Mouse (Mus musculus): ENCODE results near the gene Pkp1. TPM values are rescaled to one million over a fixed set of nuclear protein-coding genes. Genes with fewer than 3 reads are reported as not detected.

The Pkp1 gene
- polyA plus RNA-seq, 1 experiment from 2014 or later = 1.1 TPM

DNA sequence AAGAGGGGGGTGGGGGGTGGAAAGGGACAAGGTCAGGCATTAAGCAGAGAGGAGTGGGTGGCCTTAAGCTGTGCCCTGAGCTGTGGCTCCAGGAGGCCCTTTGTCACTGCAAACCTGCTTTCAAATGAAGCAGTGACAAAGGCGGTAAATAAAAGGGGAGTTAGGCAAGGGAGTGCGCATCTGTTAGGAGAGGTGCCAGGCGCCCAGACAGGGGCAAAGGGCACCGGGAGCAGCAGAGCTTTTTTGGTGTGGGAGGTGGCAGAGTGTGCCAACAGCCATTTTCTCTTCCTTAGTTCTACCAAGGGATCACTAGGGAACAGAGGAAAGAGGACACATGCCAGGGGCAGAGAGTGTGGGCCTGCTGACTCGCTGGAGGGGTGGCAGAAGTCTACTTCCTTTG lies 1.8 kb downstream of the Pkp1 start:
- Histone ChIP-seq H3K4me3 (ENCODE audit: low read length) (no peak overlapping the region), H3K27me3 (ENCODE audit: control insufficient read depth, insufficient read depth, low read length) (peaks cover 77% of the 10 kb centered on the region), H3K9me3 (replicated peaks; ENCODE audit: control insufficient read depth, low read length) (no peaks in the 10 kb centered on the region), H3K4me1 (ENCODE audit: control insufficient read depth, insufficient read depth, low read length) (no peaks in the 10 kb centered on the region), H3K27ac (ENCODE audit: low read length) (no peak overlapping the region), H3K9ac (ENCODE audit: low read length) (no peak overlapping the region), H3K4me2 (ENCODE audit: low read depth, low read length) (no peak overlapping the region), H3K36me3 (ENCODE audit: control insufficient read depth, insufficient read depth) (no peaks in the 10 kb centered on the region)
- no peak for ATAC-seq (replicated peaks; ENCODE audit: extremely low read depth, insufficient read depth, low FRiP score)
- WGBS = 19% methylated on average over 5 of the region's 5 CpGs

DNA sequence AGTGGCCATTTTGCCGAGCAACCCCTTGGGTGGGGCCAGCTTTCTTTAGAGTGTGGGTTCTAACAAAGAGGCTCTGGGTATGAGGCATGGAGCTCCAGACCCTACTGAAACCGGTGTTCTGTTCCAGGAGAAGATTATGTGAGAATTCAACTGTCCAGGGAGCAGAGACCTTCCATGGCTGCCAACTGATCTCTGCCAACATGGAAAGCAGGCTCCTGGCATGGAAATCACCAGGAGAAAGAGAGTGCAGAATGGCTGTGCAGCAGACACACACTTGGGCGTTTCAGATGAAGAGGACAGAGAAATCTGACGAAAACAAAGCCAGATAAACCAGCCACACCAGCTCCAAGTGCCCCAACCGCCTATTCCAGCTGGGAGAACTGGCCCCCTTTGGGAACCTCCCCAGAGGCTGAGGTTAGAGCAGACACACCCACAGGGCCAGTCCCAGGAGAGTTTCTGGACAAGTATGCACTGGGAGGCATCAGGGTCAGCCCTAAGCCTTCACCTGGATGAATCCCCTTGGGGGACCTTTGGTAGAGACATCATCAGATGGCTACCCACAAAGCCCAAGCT lies 2.4 kb downstream of the Pkp1 start:
- H3K9ac ChIP-seq (ENCODE audit: low read length) = no peak overlapping the region
- no peak overlapping the region for H3K4me3 ChIP-seq (ENCODE audit: low read length)
- no peak for ATAC-seq (replicated peaks; ENCODE audit: extremely low read depth, insufficient read depth, low FRiP score)
- H3K4me2 ChIP-seq (ENCODE audit: low read depth, low read length) = no peak overlapping the region
- no peaks in the 10 kb centered on the region for H3K36me3 ChIP-seq (ENCODE audit: control insufficient read depth, insufficient read depth)
- no peaks in the 10 kb centered on the region for H3K9me3 ChIP-seq (replicated peaks; ENCODE audit: control insufficient read depth, low read length)
- no peaks in the 10 kb centered on the region for H3K4me1 ChIP-seq (ENCODE audit: control insufficient read depth, insufficient read depth, low read length)
- peaks cover 72% of the 10 kb centered on the region for H3K27me3 ChIP-seq (ENCODE audit: control insufficient read depth, insufficient read depth, low read length)
- no peak overlapping the region for H3K27ac ChIP-seq (ENCODE audit: low read length)
- WGBS = 29% methylated on average over 5 of the region's 5 CpGs

- H3K9ac ChIP-seq (ENCODE audit: low read length) = no peak overlapping the region
- no peak overlapping the region for H3K4me3 ChIP-seq (ENCODE audit: low read length)
- no peak for ATAC-seq (replicated peaks; ENCODE audit: extremely low read depth, insufficient read depth, low FRiP score)
- H3K27ac ChIP-seq (ENCODE audit: low read length) = no peak overlapping the region
- H3K27me3 ChIP-seq (ENCODE audit: control insufficient read depth, insufficient read depth, low read length) = peaks cover 52% of the 10 kb centered on the region
- H3K36me3 ChIP-seq (ENCODE audit: control insufficient read depth, insufficient read depth) = no peaks in the 10 kb centered on the region
- H3K9me3 ChIP-seq (replicated peaks; ENCODE audit: control insufficient read depth, low read length) = no peaks in the 10 kb centered on the region
- no peak overlapping the region for H3K4me2 ChIP-seq (ENCODE audit: low read depth, low read length)
- peaks cover 4% of the 10 kb centered on the region; the same call in 1 of the 2 replicates for H3K4me1 ChIP-seq (ENCODE audit: control insufficient read depth, insufficient read depth, low read length)
- WGBS = 68% methylated on average over 4 of the region's 4 CpGs
Observed at GRCm38 (mm10) chr1:135913657-135914056, 5.3 kb downstream of the Pkp1 start.

- H3K27ac ChIP-seq (ENCODE audit: low read length) = no peak overlapping the region
- H3K36me3 ChIP-seq (ENCODE audit: control insufficient read depth, insufficient read depth) = no peaks in the 10 kb centered on the region
- no peaks in the 10 kb centered on the region for H3K9me3 ChIP-seq (replicated peaks; ENCODE audit: control insufficient read depth, low read length)
- WGBS = 32% methylated on average over 6 of the region's 6 CpGs
- peaks cover 19% of the 10 kb centered on the region for H3K27me3 ChIP-seq (ENCODE audit: control insufficient read depth, insufficient read depth, low read length)
- H3K4me2 ChIP-seq (ENCODE audit: low read depth, low read length) = no peak overlapping the region
- no peak overlapping the region for H3K9ac ChIP-seq (ENCODE audit: low read length)
- no peak for ATAC-seq (replicated peaks; ENCODE audit: extremely low read depth, insufficient read depth, low FRiP score)
- H3K4me3 ChIP-seq (ENCODE audit: low read length) = no peak overlapping the region
- H3K4me1 ChIP-seq (ENCODE audit: control insufficient read depth, insufficient read depth, low read length) = peaks cover 4% of the 10 kb centered on the region; the same call in 1 of the 2 replicates
Observed at GRCm38 (mm10) chr1:135909381-135909780, 9.6 kb downstream of the Pkp1 start.

DNA sequence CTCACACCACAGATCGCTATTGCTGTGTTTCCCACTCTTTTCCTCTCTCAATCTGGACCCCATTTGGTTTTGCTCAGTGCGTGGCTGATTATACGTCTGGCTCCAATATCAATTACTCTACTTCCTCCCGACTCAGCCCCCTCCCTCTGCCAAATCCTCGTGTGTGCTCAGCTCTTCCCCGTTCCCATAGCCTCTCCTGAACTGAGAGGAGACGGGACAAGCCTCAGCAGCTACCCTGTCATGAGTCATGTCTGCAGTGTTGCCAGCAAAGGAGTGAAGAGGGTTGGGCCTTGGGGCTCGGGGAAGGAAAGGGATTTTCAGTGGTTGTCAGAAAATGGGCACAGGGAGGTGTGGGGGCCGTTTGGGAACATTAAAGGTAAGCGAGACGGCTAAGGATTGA lies 12.3 kb downstream of the Pkp1 start:
- Histone ChIP-seq H3K9ac (ENCODE audit: low read length) (no peak overlapping the region), H3K4me1 (ENCODE audit: control insufficient read depth, insufficient read depth, low read length) (peaks cover 4% of the 10 kb centered on the region; the same call in 1 of the 2 replicates), H3K4me2 (ENCODE audit: low read depth, low read length) (no peak overlapping the region), H3K9me3 (replicated peaks; ENCODE audit: control insufficient read depth, low read length) (no peaks in the 10 kb centered on the region), H3K27me3 (ENCODE audit: control insufficient read depth, insufficient read depth, low read length) (peaks cover 14% of the 10 kb centered on the region), H3K4me3 (ENCODE audit: low read length) (no peak overlapping the region), H3K36me3 (ENCODE audit: control insufficient read depth, insufficient read depth) (no peaks in the 10 kb centered on the region), H3K27ac (ENCODE audit: low read length) (no peak overlapping the region)
- 54% methylated on average over 11 of the region's 11 CpGs for WGBS
- ATAC-seq (replicated peaks; ENCODE audit: extremely low read depth, insufficient read depth, low FRiP score) = no peak

GRCm38 (mm10) chr1:135899991-135900515 lies 19.0 kb downstream of the Pkp1 start:
- H3K4me2 ChIP-seq (ENCODE audit: low read depth, low read length) = no peak overlapping the region
- no peaks in the 10 kb centered on the region for H3K36me3 ChIP-seq (ENCODE audit: control insufficient read depth, insufficient read depth)
- no peak overlapping the region for H3K4me3 ChIP-seq (ENCODE audit: low read length)
- no peaks in the 10 kb centered on the region for H3K9me3 ChIP-seq (replicated peaks; ENCODE audit: control insufficient read depth, low read length)
- 65% methylated on average over 7 of the region's 7 CpGs for WGBS
- H3K9ac ChIP-seq (ENCODE audit: low read length) = no peak overlapping the region
- no peaks in the 10 kb centered on the region for H3K4me1 ChIP-seq (ENCODE audit: control insufficient read depth, insufficient read depth, low read length)
- ATAC-seq (replicated peaks; ENCODE audit: extremely low read depth, insufficient read depth, low FRiP score) = no peak
- 0 out of 2 replicates have a peak, but pooled peaks cover 8% of the 10 kb centered on the region for H3K27me3 ChIP-seq (ENCODE audit: control insufficient read depth, insufficient read depth, low read length)
- H3K27ac ChIP-seq (ENCODE audit: low read length) = no peak overlapping the region

GRCm38 (mm10) chr1:135899295-135899694 lies 19.7 kb downstream of the Pkp1 start:
- H3K4me1 ChIP-seq (ENCODE audit: control insufficient read depth, insufficient read depth, low read length) = no peaks in the 10 kb centered on the region
- H3K27ac ChIP-seq (ENCODE audit: low read length) = no peak overlapping the region
- no peak overlapping the region for H3K9ac ChIP-seq (ENCODE audit: low read length)
- no peak for ATAC-seq (replicated peaks; ENCODE audit: extremely low read depth, insufficient read depth, low FRiP score)
- H3K27me3 ChIP-seq (ENCODE audit: control insufficient read depth, insufficient read depth, low read length) = 0 out of 2 replicates have a peak, but pooled peaks cover 8% of the 10 kb centered on the region
- no peaks in the 10 kb centered on the region for H3K9me3 ChIP-seq (replicated peaks; ENCODE audit: control insufficient read depth, low read length)
- 86% methylated on average over 6 of the region's 6 CpGs for WGBS
- no peak overlapping the region for H3K4me3 ChIP-seq (ENCODE audit: low read length)
- no peaks in the 10 kb centered on the region for H3K36me3 ChIP-seq (ENCODE audit: control insufficient read depth, insufficient read depth)
- H3K4me2 ChIP-seq (ENCODE audit: low read depth, low read length) = no peak overlapping the region

DNA sequence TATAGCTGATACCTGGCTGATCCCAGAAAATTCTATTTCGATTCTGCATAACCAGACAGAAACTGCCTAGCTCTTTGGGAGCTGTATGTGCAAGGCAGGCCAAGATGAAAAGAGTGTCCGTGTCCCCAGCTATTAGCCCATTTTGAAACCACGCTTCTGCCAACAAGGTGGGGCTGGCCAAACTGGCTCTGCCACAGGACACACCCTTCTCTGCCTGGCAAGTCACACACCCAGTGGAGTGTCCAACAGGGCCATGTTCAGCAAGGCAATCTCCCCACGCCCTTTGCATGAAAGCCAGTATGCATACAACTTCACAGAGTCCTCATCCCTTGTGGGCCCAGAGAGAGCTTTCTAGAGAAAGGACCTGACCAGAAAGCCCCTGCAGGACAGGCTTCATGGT lies 23.6 kb downstream of the Pkp1 start:
- H3K27me3 ChIP-seq (ENCODE audit: control insufficient read depth, insufficient read depth, low read length) = 0 out of 2 replicates have a peak, but pooled peaks cover 11% of the 10 kb centered on the region
- H3K4me3 ChIP-seq (ENCODE audit: low read length) = no peak overlapping the region
- ATAC-seq (replicated peaks; ENCODE audit: extremely low read depth, insufficient read depth, low FRiP score) = no peak
- WGBS = 72% methylated on average over 4 of the region's 4 CpGs
- no peak overlapping the region for H3K4me2 ChIP-seq (ENCODE audit: low read depth, low read length)
- no peaks in the 10 kb centered on the region for H3K9me3 ChIP-seq (replicated peaks; ENCODE audit: control insufficient read depth, low read length)
- no peaks in the 10 kb centered on the region for H3K4me1 ChIP-seq (ENCODE audit: control insufficient read depth, insufficient read depth, low read length)
- H3K9ac ChIP-seq (ENCODE audit: low read length) = no peak overlapping the region
- H3K36me3 ChIP-seq (ENCODE audit: control insufficient read depth, insufficient read depth) = no peaks in the 10 kb centered on the region
- H3K27ac ChIP-seq (ENCODE audit: low read length) = no peak overlapping the region

DNA sequence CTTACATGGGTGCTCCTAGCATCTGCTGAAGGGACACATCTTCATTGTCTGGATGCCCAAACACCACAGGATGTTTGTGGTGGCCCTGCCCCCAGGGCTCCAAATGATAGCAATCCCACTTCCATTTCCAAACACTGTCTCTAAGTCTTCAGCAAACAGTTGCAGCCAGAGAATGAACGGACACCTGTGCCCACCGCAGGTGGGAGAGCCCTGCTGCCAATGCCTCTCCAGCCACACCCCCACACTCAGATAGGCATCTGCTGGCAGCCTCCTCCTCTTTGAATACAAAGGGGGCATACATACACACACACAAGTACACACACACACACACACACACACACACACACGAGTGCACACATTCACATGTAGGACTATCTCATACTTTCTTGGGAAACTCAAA lies 25.6 kb downstream of the Pkp1 start:
- Histone ChIP-seq H3K27ac (ENCODE audit: low read length) (no peak overlapping the region), H3K9me3 (replicated peaks; ENCODE audit: control insufficient read depth, low read length) (no peaks in the 10 kb centered on the region), H3K9ac (ENCODE audit: low read length) (no peak overlapping the region), H3K4me1 (ENCODE audit: control insufficient read depth, insufficient read depth, low read length) (no peaks in the 10 kb centered on the region), H3K4me2 (ENCODE audit: low read depth, low read length) (no peak overlapping the region), H3K36me3 (ENCODE audit: control insufficient read depth, insufficient read depth) (no peaks in the 10 kb centered on the region), H3K27me3 (ENCODE audit: control insufficient read depth, insufficient read depth, low read length) (0 out of 2 replicates have a peak, but pooled peaks cover 9% of the 10 kb centered on the region), H3K4me3 (ENCODE audit: low read length) (no peak overlapping the region)
- WGBS = 68% methylated on average over 3 of the region's 3 CpGs
- ATAC-seq (replicated peaks; ENCODE audit: extremely low read depth, insufficient read depth, low FRiP score) = no peak

All from heart, embryonic 16.5 days (tissue).